Mouse (Mus musculus) urinary bladder, postnatal 25 days (tissue): ENCODE results near the gene Acsm1.
"Not testable (repeated sequence)": the region's sequence is repeated elsewhere in the genome, so short reads cannot be mapped to it uniquely, and the experiment has no call there.

Source experiments
- DNase-seq: peaks from one replicate; pipeline ENCODE4 v3.0.0; 2022; ENCODE audit warnings: low spot score

Gene Acsm1

DNA sequence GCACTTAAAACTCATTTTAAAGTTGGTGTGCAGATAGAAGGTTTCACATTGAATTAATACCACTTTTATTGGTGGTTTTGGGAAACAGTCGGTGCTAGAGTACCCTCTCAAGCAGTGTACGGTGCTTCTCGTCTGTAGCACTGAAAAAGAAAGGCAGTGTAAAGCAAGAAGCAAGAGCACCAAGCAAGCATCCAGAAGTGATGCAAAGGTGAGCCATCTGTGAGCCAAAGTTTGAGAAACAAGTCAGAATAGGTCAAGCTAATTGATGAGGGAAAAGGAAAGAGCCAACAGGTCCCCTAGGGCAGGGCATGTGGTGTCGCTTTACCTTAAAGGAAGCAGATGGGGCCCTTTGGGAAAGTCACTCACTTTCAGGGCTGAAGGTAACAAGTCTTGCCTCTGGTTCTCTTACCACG, at the start of gene Acsm1:
Acsm1 (plus strand) TSS at position 363 of the 413 bp plus-strand sequence.
- no peak for DNase-seq

DNA sequence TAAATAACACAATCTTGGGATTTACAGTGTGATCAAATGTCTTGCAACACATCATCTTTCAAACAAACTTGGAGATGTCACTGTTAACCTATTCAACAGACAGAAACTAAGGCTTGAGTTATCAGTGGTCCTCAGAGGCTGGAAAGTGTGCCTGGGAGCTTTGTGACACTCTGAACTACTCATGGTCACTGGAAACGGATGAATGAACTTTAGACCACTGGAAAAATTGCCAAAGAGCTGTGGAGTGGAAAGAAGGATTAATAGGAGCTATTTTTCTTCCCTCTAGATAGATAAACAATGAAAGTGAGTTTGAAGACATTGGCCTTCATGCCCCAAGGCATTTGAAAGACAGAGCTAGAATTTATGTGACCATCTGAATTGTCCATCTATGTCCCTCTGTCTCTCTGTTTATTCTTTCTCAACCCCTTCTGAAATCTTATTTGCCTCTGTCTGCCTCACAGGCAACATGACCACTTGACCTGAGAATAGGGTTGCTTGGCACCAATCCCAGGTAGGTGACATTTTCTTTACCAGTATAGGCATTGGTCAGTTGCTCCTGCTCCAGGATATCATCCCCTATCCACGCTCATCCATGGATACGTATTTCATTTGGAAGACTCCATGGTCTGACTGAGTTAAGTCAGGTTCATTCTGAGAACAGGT, 46.9 kb upstream of the Acsm1 start:
- no peak for DNase-seq

DNA sequence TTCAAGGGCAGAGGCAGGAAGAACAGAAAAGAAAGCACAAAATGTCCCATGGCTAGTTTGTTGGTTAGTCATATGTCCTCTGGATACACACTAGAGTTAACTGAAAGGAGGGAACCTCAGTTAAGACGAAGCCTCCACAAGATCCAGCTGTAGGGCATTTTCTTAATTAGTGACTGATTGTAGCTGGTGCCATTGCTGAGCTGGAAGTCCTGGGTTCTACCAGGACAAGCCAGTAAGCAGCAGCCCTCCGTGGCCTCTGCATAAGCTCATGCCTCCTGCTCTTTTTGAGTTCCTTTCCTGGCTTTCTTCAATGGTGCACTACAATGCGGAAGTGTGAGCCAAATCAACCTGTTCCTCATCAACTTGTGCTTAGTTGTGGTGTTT, 46.4 kb upstream of the Acsm1 start:
- DNase-seq, result no peak

DNA sequence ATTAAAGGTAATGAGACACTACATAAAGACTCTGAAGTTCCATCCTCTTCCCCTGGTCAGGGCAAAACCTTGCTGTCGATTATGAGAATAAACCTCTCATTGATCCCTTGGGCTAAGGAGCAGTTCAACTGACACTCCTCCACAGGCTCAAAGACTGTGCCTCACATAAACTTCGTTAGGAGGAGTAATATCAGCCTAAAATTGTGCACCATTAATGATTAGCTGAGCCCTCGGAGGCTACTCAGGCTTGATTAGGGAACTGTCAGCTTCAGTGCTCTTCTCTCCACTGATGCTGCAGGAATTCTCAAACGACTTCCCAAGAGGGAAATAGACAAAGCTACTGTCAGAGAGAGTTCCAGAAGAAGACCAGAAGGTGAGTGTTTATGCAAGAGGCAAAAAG, 45.4 kb upstream of the Acsm1 start:
- DNase-seq, result no peak

DNA sequence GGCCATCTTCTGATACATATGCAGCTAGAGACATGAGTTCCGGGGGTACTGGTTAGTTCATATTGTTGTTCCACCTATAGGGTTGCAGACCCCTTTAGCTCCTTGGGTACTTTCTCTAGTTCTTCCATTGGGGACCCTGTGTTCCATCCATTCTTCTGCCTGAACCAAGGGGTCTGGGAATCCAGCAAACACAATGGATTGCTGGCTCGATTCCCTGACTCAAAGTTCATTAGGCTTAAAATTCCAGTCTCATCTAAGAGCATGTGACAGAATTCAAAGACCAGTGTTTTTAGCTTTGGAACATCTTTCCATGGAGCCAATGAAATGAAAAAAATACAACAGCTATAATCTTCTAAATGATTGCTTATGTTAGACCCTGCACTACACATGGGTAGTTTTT, 44.4 kb upstream of the Acsm1 start:
- DNase-seq, result not testable (repeated sequence)

DNA sequence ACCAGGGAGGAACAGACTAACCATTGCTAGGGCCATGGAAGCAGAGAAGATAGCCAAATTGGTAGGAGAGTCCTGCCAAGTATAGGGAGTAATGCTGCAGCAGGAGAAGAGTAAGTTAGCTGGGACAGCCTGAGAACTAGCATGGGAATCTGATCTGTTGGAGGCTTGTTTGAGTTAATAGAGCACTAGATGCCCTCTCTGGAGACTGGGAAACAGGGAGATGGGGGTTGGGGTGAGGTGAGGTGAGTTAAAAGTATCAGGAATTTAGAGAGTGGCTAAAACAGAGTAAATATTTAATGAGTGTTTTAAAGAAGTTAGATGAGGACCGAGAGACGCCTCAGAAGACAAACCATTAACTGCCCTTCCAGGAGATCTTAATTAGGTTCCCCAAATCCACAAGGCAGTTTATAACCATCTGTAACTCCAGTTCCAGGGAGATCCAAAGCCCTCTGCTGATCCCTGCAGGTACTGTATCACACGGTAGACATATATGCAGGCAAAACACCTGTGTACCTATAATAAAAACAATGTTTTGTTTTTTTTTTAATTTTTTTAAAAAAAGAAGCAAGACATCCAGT, 12.2 kb upstream of the Acsm1 start:
- DNase-seq, result no peak

DNA sequence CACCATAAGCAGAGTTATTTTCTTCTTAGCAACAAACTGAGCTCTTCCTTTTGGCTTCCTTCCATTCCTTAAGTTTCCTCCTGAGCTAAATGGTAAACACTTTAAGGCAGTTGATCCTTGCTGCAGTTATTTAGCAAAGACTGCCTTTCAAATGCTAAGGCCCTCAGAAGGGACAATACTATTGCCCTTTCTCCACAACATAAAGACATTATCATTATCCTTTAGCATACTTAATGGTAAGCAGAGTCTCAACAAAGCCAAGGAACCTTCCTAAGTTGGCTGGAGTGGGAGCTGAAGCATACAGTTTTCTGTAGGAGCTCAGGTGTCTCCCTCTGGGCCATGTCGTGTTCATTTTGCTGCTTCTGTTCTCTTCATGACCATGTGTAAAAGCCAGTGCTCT, 11.5 kb upstream of the Acsm1 start:
- DNase-seq, result no peak

DNA sequence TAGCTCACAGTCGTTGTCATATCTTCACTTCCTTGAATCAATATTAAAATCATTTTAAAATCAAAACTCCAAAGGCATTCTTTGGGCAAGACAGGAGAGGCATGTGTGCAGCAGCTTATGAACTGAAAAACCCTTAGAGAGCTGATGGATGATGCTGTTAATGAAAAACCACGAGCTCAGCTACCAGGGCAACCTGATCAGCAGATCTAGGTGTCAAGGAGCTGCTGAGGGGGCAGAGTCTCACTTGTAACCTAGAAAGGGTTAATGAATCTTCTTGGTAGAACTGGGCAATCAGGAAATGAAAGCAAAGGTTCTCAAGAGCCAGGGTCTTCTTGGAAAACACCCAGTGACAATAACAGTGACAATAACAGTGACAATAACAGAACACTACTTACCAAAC, 10.3 kb upstream of the Acsm1 start:
- DNase-seq, result no peak

DNA sequence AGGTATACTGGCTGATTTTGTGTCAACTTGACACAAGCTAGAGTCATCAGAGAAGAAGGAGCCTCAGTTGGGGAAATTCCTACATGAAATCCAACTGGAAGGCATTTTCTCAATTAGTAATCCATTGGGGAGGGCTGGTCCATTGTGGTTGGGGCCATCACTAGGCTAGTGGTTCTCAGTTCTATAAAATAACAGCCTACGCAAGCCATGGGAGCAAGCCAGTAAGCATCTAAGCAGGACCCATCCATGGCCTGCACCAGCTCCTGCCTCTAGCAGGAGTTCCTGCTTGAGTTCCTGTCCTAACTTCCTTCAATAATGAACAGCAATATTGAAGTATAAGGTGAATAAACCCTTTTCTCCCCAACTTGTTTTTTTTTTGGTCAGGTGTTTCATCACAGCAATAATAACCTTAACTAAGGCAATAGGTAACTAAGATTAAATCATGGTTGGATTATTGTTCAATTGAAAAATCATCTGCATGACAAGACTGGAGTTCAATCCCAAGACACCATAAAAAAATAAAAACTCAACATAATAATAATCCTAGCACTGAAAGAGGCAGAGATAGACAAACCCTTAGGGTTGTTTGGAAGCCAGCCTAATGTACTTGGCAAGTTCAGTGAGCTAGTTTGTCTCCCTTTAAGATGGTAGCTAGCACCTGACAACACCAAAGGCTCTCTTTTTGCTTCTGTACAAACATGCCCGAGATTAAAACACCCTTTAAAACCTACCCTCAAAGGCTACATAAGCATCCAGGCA, 5.5 kb upstream of the Acsm1 start:
- DNase-seq, result no peak

DNA sequence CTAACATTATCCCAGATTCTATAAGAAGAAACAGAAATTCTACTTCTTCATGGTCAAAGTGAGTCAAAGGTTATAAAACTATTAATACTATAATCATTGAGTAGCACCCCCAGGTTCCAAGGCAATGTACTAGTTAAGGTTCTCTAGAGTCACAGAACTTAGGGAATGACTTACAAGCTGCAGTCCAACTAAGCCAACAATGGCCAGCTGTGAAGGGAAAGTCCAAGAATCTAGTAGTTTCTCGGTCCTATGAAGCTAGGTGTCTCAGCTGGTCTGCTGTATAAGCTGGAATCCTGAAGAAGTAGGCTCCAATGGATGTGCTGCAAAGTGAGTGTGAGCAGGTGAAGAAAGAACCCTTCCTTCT, 4.9 kb upstream of the Acsm1 start:
- no peak for DNase-seq

DNA sequence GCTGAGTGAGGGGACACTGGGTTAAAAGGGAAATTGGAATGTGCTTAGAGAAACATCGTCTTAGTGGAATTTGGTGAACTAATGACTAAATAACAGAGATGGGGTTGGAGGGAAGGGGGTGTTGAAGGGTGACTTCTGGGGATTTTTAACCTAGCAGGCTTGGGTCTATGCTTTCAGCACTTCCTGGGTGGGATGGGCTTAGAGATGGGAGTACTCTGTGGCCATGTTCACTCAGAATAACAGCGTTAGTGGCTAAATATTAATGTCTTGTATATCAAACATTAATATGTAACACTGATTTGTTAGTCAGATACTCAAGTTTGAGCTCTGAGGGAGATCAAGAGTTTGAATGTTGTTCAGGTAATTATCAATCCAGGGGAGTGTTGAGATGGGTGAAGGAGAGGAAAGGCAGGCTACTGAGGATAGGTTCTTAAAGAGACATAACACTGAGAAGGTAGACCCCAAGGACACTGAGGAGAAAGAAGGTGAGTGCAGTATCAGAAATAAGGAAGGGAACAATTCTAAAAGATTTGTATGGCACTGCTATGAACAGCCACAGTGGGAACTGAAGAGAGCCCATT, 1.8 kb upstream of the Acsm1 start:
- DNase-seq, result no peak

DNA sequence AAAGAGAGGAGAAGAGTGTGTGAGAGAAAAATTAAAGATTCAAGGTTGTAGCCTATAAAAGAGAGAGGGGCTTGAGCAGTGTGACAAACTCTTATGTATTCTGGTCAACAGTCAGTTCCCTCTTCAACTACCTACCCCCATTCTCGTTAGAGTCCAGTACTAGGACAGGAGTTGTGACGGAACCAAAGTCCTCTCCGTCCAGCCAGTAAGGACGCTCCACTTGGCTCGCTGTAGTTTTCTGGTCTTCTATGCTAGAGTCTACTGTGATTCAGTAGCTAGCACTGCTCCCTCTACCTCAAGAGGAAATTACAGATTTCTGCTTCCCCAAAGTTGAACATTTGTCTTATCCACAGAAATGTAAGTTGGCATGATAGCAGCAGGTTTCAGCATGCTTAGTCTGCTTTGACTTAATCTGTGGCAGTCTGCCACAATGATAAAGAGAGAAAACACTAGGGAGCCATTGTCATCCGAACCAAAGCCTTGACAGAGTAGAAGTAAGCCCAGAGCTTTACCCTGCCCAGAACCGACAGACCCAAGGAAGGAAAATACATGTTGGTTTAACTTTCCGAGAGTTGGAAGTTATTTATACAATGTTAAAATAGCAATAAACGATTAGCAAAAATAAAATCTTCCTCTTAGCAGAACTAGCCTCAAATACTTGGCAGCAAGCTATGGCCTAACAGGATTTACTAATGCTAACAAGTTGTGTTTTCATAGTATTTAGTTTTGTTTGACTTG, 731 bp upstream of the Acsm1 start:
- DNase-seq, result no peak

DNA sequence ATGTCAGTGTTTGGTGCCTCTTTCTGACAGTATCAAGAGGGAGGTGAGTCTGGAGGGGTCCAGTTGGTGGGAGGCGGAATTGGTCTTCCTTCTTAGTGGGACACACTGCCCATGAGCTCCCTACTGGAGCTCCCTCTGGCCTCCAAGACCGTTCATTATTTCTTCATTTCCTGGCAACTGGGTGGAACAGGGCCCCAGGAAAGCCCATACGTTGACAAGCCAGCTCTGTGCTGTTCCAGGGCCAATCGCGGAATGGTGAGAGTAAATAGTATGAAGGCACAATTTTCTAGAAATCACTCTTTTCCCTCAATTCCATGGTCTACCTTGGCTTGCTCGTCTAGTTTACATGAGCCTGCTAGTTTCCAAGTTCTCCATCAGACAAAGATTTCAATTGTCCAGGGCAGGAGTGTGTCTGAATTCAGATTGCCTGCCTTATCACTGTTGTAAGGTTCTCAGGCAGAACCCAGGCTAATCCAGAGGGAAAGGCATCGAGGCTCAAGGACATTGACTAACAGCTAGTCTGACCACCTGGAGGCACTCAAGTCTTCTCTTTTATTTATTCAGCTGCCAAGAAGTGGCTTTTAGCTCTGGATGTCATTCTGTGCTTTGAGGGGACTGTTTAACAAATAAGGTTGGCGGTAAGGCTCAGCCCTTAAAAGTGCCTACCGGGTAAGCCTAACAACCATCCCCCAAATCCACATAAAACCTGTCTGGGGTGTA, 1.1 kb downstream of the Acsm1 start:
- no peak for DNase-seq

DNA sequence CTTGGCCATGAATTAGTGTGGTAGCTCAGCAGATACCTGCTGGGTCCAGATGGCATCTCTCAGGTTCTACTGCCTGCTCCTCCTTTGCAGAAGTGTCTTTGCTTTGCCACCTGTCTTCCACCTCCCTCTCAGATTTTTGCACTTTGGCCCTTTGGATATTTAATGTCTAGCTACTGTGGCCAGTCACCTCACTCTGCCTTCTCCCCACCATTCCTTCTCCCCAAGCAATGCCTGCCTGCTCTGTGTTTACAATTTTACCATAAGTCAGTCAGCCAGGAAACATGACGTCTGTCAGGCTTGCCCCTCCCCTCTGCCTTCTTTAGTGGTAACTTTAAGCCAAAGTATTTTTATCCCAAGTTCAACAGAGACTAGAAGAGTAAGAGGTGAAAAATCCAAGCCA, 9.7 kb downstream of the Acsm1 start:
- no peak for DNase-seq

DNA sequence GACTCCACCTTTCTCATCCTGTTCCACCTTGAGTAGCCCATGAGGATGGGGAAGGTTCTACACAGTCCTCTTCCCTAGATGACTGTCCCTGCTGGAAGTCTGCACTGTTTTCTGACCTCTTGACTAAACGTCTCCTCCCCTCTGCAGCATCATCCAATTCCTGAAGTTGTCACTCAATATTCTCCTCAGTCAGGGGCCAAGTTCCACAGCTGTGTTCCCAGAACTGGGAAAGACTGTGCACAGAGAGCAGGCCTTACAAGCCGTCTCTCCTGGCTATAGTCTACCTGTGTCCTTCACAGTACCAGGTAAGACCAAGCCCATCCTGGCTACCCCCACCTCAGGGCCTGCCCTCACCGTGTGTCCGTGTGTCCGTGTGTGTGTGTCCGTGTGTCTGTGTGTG, 10.8 kb downstream of the Acsm1 start:
- no peak for DNase-seq

DNA sequence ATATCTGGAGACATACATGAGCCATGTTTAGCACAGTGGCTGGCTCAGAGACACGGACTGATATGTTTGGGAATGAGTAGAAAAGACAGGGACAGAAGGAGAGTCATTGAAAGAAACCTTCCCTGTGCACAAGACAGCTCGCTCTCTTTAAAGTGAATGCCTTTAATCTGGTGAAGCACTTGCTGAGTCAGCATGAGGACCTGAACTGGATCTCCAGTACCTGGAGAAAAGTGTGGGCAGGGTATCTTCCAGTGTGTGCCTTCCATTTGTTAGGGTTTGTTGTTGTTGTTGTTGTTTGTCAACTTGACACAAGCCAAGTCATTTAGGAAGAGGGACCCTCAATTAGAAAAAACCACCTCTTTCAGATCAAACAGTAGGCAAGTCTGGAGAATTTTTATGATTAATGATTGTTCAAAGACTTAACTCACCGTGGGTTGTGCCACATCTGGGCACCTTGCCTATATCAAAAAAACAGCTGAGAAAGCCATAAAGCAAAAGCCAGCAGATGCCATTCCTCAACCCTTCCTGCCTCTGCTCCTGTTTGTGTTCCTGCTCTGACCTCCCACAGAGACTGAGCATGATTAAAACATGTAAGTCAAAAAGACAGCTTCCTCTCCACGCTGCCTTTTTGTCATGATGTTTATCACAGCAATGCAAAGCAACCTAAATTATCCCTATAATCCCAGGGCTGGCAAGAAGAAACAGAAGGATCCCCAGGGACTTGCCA, 11.5 kb downstream of the Acsm1 start:
- no peak for DNase-seq

DNA sequence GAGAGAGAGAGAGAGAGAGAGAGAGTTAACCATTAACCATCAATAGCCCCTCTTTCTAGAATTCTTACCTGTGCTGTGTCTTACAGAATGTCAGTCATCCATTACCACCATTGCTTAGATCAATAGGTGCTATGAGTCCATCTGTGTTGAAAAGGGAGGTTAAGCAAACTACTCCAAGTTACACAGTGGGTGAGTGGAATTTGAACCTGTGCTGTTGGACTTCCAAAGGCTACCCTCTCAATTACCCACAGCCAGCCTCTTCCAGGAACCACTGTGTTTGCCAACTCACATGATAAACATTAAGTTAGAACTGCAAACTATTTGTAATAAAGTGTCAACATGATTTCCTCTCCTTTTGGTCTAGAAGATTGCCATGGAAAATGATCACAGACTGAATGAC, 13.3 kb downstream of the Acsm1 start:
- no peak for DNase-seq

DNA sequence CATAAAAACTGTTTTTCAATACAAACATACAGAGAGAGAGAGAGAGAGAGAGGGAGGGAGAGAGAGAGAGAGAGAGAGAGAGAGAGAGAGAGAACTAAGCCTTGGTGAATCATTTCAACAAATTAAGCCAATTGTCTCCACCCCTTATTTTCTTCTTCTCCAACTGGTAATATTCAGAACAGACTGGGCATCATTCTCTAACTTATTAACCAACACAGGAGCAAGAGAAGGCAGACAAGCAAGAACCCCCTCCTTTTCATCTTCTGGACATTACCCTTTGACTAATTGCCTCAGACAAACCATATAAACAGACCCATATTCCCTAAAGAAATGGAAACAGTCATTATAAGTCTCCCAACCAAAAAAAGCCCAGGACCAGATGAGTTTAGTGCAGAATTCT, 31.9 kb downstream of the Acsm1 start:
- DNase-seq, result no peak

DNA sequence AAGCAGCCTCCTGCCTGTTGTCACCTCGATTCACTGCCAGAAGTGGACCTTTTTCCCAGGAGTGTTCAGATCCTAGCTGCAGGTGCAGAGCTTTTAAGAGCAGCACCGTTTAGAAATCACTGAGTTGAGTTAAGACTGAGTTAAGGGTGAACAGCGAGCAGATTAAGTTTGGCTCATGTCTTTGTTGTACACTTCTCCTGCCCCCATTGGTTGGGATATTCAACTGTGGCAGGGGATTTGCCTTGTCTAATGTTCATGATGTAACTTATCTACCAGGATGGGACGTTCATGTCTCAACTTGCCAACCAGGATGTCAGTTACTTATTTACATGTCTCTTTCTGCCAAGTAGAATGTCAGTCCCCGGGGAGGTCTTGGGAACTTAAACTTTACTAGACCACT, 35.5 kb downstream of the Acsm1 start:
- DNase-seq, result no peak

DNA sequence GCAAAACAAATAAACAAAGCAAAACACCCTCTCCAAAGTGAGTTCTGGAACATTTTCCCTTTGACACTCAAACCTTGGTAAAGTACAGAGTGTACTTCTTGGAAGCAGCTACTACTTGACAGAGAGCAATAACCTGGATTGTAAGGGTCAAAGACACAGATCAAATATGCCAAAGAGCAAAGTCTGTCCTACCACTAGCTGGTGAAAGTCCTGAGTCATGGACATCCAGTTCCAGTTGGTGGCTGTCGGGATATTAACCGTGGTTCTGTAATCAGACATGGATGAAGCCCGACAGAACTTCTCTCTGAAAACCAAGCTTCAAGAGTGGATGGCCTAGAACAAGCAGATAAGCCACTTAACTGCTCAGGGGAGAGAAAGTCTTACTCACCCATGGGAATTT, 61.1 kb downstream of the Acsm1 start:
- no peak for DNase-seq

DNA sequence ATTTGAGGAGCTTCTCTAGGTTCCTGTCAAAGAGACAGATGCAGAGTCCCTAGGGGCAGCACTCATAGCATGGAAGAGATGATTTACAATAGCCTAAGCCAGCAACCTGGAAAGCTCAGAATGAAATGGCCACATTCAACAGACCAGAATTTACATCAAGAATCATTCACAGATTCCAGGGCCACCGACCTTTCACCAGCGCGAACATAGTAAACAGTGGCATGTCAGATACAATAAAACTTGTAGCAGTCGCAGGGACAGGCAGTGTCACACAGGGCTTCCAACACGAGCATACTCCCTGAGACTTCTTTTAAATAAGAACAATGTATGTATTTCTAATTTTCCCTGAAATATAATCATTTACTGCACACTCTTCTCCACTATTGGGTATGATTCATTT, 63.6 kb downstream of the Acsm1 start:
- DNase-seq, result no peak
